In the genomic region with DNA sequence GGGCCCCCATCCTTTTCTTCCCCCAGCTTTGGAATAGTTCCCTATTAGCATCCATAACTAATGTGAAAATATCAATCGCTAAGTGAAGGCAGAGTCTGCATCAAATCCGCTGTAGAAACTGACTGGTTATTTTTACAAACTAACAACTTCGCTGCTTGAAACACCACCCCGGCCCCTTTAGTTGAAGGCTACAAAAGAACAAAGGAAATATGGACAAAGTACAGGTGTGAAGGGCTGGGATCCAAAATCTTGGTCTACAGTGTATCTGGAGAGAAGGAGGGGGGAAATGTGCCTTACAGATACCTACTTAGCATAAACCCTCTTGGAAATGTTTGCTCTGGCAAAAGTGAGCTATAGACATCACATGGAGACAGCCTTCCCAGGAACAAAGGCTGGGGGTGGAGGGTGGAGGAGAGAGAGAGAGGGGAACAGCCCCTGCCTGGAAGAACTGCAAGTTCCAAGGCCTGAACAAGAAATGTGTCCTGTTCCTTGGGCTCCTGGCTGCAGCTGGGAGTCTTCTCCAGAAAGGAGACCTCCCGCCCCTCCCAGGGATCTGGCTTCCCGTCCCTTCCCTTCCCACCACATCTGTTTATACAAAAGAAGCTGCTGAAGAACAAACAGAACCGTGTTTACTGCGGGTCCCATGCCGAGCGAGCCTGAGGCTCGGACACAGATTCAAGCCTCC, we compare ENCODE assay signal across 9 mouse cellular contexts. TPM values are rescaled to one million over a fixed set of nuclear protein-coding genes. Genes with fewer than 3 reads are reported as not detected.
DNase-seq lines count a peak whose midpoint lies in the region; ATAC-seq lines count a peak whose summit lies in the region.
"Had no signal": no experiment of that assay in that cellular context is flagged by ENCODE, and none has a peak within 500 bp of the region (broad histone marks: within the 10 kb centered on the region; RNA-seq: fewer than 3 reads in every experiment).

No protein-coding gene starts in this region.

- peaks cover 74% of the 10 kb centered on the region for H3K4me1 ChIP-seq in forebrain, embryonic 15.5 days
- H3K4me1 ChIP-seq in limb, embryonic 11.5 days (ENCODE audit: control insufficient read depth, insufficient read depth, low read length), result peaks cover 45% of the 10 kb centered on the region
- peaks cover 42% of the 10 kb centered on the region for H3K4me1 ChIP-seq in neural tube, embryonic 11.5 days (ENCODE audit: control insufficient read depth, insufficient read depth, low read length)

- no peaks in the 10 kb centered on the region for H3K27me3 ChIP-seq in forebrain, embryonic 15.5 days
- no peaks in the 10 kb centered on the region for H3K27me3 ChIP-seq in limb, embryonic 11.5 days (ENCODE audit: control insufficient read depth, insufficient read depth, low read length)
- no peaks in the 10 kb centered on the region for H3K27me3 ChIP-seq in neural tube, embryonic 11.5 days (ENCODE audit: control insufficient read depth, insufficient read depth, low read length)

- no peaks in the 10 kb centered on the region for H3K36me3 ChIP-seq in forebrain, embryonic 15.5 days
- no peaks in the 10 kb centered on the region for H3K36me3 ChIP-seq in limb, embryonic 11.5 days (ENCODE audit: control insufficient read depth, insufficient read depth, low read length)
- no peaks in the 10 kb centered on the region for H3K36me3 ChIP-seq in neural tube, embryonic 11.5 days (ENCODE audit: control insufficient read depth, insufficient read depth, low read length)

- intact Hi-C loops in left cerebral cortex, postnatal 25 days (cut with DNase I), result loop anchor here (1.0 to 10.0 kb wide), 4 partner anchors 101 to 444 kb away; no protein-coding TSS in a partner anchor

- H3K4me2 ChIP-seq in forebrain, embryonic 15.5 days (replicated peaks), result peak overlapping the region; percentile 78; the same call in 1 of the 2 replicates
- peak overlapping the region; percentile 85; the same call in 1 of the 2 replicates for H3K4me2 ChIP-seq in limb, embryonic 11.5 days (ENCODE audit: low read depth, severe bottlenecking)
- no peak overlapping the region for H3K4me2 ChIP-seq in neural tube, embryonic 11.5 days (ENCODE audit: low read depth)

- peak overlapping the region; percentile 97 for H3K27ac ChIP-seq in forebrain, embryonic 15.5 days (replicated peaks)
- H3K27ac ChIP-seq in limb, embryonic 11.5 days (replicated peaks; ENCODE audit: low read depth, low read length), result peak overlapping the region; percentile 96
- peak overlapping the region; percentile 94; the same call in 1 of the 2 replicates for H3K27ac ChIP-seq in neural tube, embryonic 11.5 days (ENCODE audit: low read depth, low read length)
- H3K27ac ChIP-seq: liver, embryonic 14.5 days had no signal

- WGBS in forebrain, embryonic 15.5 days, result 20% methylated on average over 11 of the region's 11 CpGs
- 21% methylated on average over 11 of the region's 11 CpGs for WGBS in limb, embryonic 11.5 days
- 18% methylated on average over 11 of the region's 11 CpGs for WGBS in neural tube, embryonic 11.5 days

- no peak overlapping the region for H3K4me3 ChIP-seq in forebrain, embryonic 15.5 days
- H3K4me3 ChIP-seq in limb, embryonic 11.5 days (ENCODE audit: low read depth, low read length), result no peak overlapping the region
- no peak overlapping the region for H3K4me3 ChIP-seq in neural tube, embryonic 11.5 days (ENCODE audit: low read depth, low read length)

- peak overlapping the region; percentile 96 for H3K9ac ChIP-seq in forebrain, embryonic 15.5 days (replicated peaks)
- H3K9ac ChIP-seq in limb, embryonic 11.5 days (ENCODE audit: low read length), result peak overlapping the region; percentile 95
- H3K9ac ChIP-seq in neural tube, embryonic 11.5 days (ENCODE audit: low read length), result peak overlapping the region; percentile 46
- H3K9ac ChIP-seq: liver, embryonic 14.5 days had no signal

- DNase-seq in left cerebral cortex, adult 18-20 months (ENCODE audit: low spot score in 2 of 2), result peak; percentile 27 to 36
- no peak for DNase-seq in left cerebral cortex, postnatal 25 days (ENCODE audit: low spot score in 2 of 2)
- peak; percentile 65 for DNase-seq in limb, embryonic 11.5 days (ENCODE audit: low spot score)
- peak; percentile 51 for DNase-seq in neural tube, embryonic 11.5 days (ENCODE audit: low spot score)
- no peak for DNase-seq in c-Kit-positive CD71-positive TER-119-positive erythroid progenitor cells, embryonic 14.5 days (ENCODE audit: low spot score)
- DNase-seq in B cell, adult 2 months, result no peak

- no peak for ATAC-seq in forebrain, embryonic 15.5 days (replicated peaks)
- no peak for ATAC-seq in limb, embryonic 11.5 days (ENCODE audit: insufficient number of reproducible peaks, low FRiP score, low TSS enrichment, low read depth)
- no peak for ATAC-seq in neural tube, embryonic 11.5 days (ENCODE audit: insufficient read depth, low FRiP score, low TSS enrichment)
- ATAC-seq in CD4-positive, CD25-positive, alpha-beta regulatory T cell, adult 4 months, result no peak

- H3K9me3 ChIP-seq in forebrain, embryonic 15.5 days, result no peaks in the 10 kb centered on the region
- no peaks in the 10 kb centered on the region for H3K9me3 ChIP-seq in limb, embryonic 11.5 days (ENCODE audit: control insufficient read depth, low read length)
- no peaks in the 10 kb centered on the region for H3K9me3 ChIP-seq in neural tube, embryonic 11.5 days (ENCODE audit: control insufficient read depth, low read length)

RNA-seq across cellular contexts. Expression of gene Aff3, which starts 35.7 kb away (rescaled TPM):
- total RNA-seq in left cerebral cortex, adult 18-20 months (2021), result 100 to 1,000 TPM; 103 to 107 TPM
- total RNA-seq in left cerebral cortex, postnatal 25 days (2021), result 100 to 1,000 TPM in 1 of 2 experiments, 10 to 100 TPM in 1; 94.2 to 102 TPM
- polyA plus RNA-seq in forebrain, embryonic 15.5 days (2015; fragmentation: Nextera tagmentation; extraction: Ambion mirVana), result 36.9 and 43.7 TPM in 2 replicates
- polyA plus RNA-seq in limb, embryonic 11.5 days (2014; fragmentation: Nextera tagmentation; extraction: Ambion mirVana), result 43.9 and 46.8 TPM in 2 replicates
- 33.3 and 34.6 TPM in 2 replicates for polyA plus RNA-seq in neural tube, embryonic 11.5 days (2014; fragmentation: Nextera tagmentation; extraction: Ambion mirVana)
- polyA plus RNA-seq in CD4-positive, CD25-positive, alpha-beta regulatory T cell, adult 4 months (2017; shearing (Covaris generic)), result 10 to 100 TPM; 11.9 to 15.1 TPM

Comparison
In these comparisons a context has a peak if more than half of its experiments do, and no peak if none do; other contexts are left out.
1. DNase-seq: peak in left cerebral cortex, adult 18-20 months (2 of 2), limb, embryonic 11.5 days (single experiment) and neural tube, embryonic 11.5 days (single experiment); none in left cerebral cortex, postnatal 25 days (0 of 2), c-Kit-positive CD71-positive TER-119-positive erythroid progenitor cells, embryonic 14.5 days (single experiment) and B cell, adult 2 months (0 of 2).
2. H3K9ac ChIP-seq: peak in every context shown above with its lines; median percentile 96 in forebrain, embryonic 15.5 days; 95 in limb, embryonic 11.5 days; 46 in neural tube, embryonic 11.5 days.
3. Peak in every context shown above with its lines, with median percentiles within 50 percentile points of each other: H3K27ac ChIP-seq.